22 mouse cellular contexts compared by ENCODE assay signal in genomic region chrX:103733091-103733490, GRCm38 (mm10).
DNase-seq lines count a peak whose midpoint lies in the region; ATAC-seq and TF ChIP-seq lines count a peak whose summit lies in the region.
"Had no signal": no experiment of that assay in that cellular context is flagged by ENCODE, and none has a peak within 500 bp of the region (broad histone marks: within the 10 kb centered on the region; RNA-seq: fewer than 3 reads in every experiment).

No protein-coding gene starts in this region.

- no peaks in the 10 kb centered on the region for H3K9me3 ChIP-seq in liver, embryonic 15.5 days (replicated peaks)
- no peaks in the 10 kb centered on the region for H3K9me3 ChIP-seq in liver, embryonic 11.5 days (ENCODE audit: control insufficient read depth, low read length)
- no peaks in the 10 kb centered on the region for H3K9me3 ChIP-seq in liver, postnatal 0 days (ENCODE audit: low read length)
- H3K9me3 ChIP-seq: embryonic facial prominence, embryonic 10.5 days; embryonic facial prominence, embryonic 12.5 days; forebrain, embryonic 13.5 days; G1E had no signal

- H3K9ac ChIP-seq in liver, embryonic 15.5 days: no peak overlapping the region
- H3K9ac ChIP-seq in liver, embryonic 11.5 days (ENCODE audit: low read depth, low read length): no peak overlapping the region
- no peak overlapping the region for H3K9ac ChIP-seq in liver, postnatal 0 days (replicated peaks)
- H3K9ac ChIP-seq: embryonic facial prominence, embryonic 12.5 days; forebrain, embryonic 13.5 days had no signal

- no peaks in the 10 kb centered on the region for H3K4me1 ChIP-seq in liver, embryonic 15.5 days (replicated peaks)
- no peaks in the 10 kb centered on the region for H3K4me1 ChIP-seq in liver, embryonic 11.5 days (replicated peaks; ENCODE audit: control insufficient read depth, insufficient read depth, low read length)
- H3K4me1 ChIP-seq in liver, postnatal 0 days (ENCODE audit: insufficient read depth): no peaks in the 10 kb centered on the region
- H3K4me1 ChIP-seq: embryonic facial prominence, embryonic 10.5 days; embryonic facial prominence, embryonic 12.5 days; forebrain, embryonic 13.5 days had no signal

- peak overlapping the region; percentile 67; the same call in 1 of the 2 replicates for H3K27ac ChIP-seq in layer of hippocampus, adult 2 months
- H3K27ac ChIP-seq in liver, embryonic 15.5 days (replicated peaks): 0 out of 2 replicates have a peak overlapping the region, but pooled peaks have one; percentile 7
- no peak overlapping the region for H3K27ac ChIP-seq in liver, embryonic 11.5 days (ENCODE audit: low read depth, low read length)
- H3K27ac ChIP-seq in liver, postnatal 0 days (ENCODE audit: low read depth): peak overlapping the region; percentile 80
- H3K27ac ChIP-seq: embryonic facial prominence, embryonic 10.5 days; embryonic facial prominence, embryonic 12.5 days; forebrain, embryonic 13.5 days had no signal

- H3K4me2 ChIP-seq in liver, embryonic 15.5 days: no peak overlapping the region
- no peak overlapping the region for H3K4me2 ChIP-seq in liver, embryonic 11.5 days
- no peak overlapping the region for H3K4me2 ChIP-seq in liver, postnatal 0 days (ENCODE audit: low read depth, low read length)
- H3K4me2 ChIP-seq: embryonic facial prominence, embryonic 12.5 days; forebrain, embryonic 13.5 days had no signal

- no peak for TF ChIP-seq CTCF in layer of hippocampus, adult 2 months (conservative IDR thresholded peaks at IDR 0.05)
- TF ChIP-seq CTCF in liver, postnatal 0 days (IDR thresholded peaks at IDR 0.05; ENCODE audit: low read depth): no peak

- 56% methylated on average over 4 of the region's 4 CpGs for WGBS in liver, embryonic 15.5 days (ENCODE audit: insufficient replicate concordance)
- WGBS in liver, embryonic 11.5 days: 71% methylated on average over 4 of the region's 4 CpGs
- 63% methylated on average over 4 of the region's 4 CpGs for WGBS in liver, postnatal 0 days (ENCODE audit: insufficient replicate concordance)

- H3K36me3 ChIP-seq in liver, embryonic 15.5 days (replicated peaks): no peaks in the 10 kb centered on the region
- no peaks in the 10 kb centered on the region for H3K36me3 ChIP-seq in liver, embryonic 11.5 days (ENCODE audit: control insufficient read depth, insufficient read depth, low read length)
- no peaks in the 10 kb centered on the region for H3K36me3 ChIP-seq in liver, postnatal 0 days (replicated peaks; ENCODE audit: insufficient read depth, low read length)
- H3K36me3 ChIP-seq: embryonic facial prominence, embryonic 10.5 days; embryonic facial prominence, embryonic 12.5 days; G1E had no signal

- H3K4me3 ChIP-seq in layer of hippocampus, adult 2 months: no peak overlapping the region
- H3K4me3 ChIP-seq in liver, embryonic 15.5 days (replicated peaks): no peak overlapping the region
- no peak overlapping the region for H3K4me3 ChIP-seq in liver, embryonic 11.5 days (ENCODE audit: low read depth, low read length)
- no peak overlapping the region for H3K4me3 ChIP-seq in liver, postnatal 0 days (ENCODE audit: low read depth, low read length)
- H3K4me3 ChIP-seq: embryonic facial prominence, embryonic 10.5 days; embryonic facial prominence, embryonic 12.5 days; forebrain, embryonic 13.5 days had no signal

- no peak for ATAC-seq in liver, embryonic 15.5 days (ENCODE audit: insufficient read depth)
- ATAC-seq in liver, embryonic 11.5 days (replicated peaks; ENCODE audit: low FRiP score): no peak
- no peak for ATAC-seq in liver, postnatal 0 days
- ATAC-seq: activated CD4-positive, CD25-positive, alpha-beta regulatory T cell, adult 4 months; CD4-positive, CD25-positive, alpha-beta regulatory T cell, adult 4 months; forebrain, embryonic 13.5 days; forebrain, embryonic 16.5 days; Patski had no signal

- DNase-seq in layer of hippocampus, adult 2 months (ENCODE audit: low spot score in 2 of 2): no peak
- no peak for DNase-seq in layer of hippocampus, postnatal 10 days (ENCODE audit: low spot score in 2 of 2)
- DNase-seq in liver, embryonic 11.5 days (ENCODE audit: low spot score): no peak
- DNase-seq in liver, postnatal 0 days: no peak
- DNase-seq: adrenal gland, adult 8-10 months; adrenal gland, postnatal 14 days; B cell, adult 2 months; cerebellum, adult 11-12 months; cerebellum, adult 2 months; cerebellum, adult 9-10 months; cerebellum, postnatal 10 days; cerebellum, postnatal 25 days had no signal

- no peak for TF ChIP-seq EP300 in liver, postnatal 0 days (IDR thresholded peaks at IDR 0.05; ENCODE audit: low read depth)

- H3K27me3 ChIP-seq in liver, embryonic 15.5 days: peaks cover 62% of the 10 kb centered on the region
- peaks cover 41% of the 10 kb centered on the region for H3K27me3 ChIP-seq in liver, embryonic 11.5 days (replicated peaks; ENCODE audit: control insufficient read depth, insufficient read depth, low read length)
- H3K27me3 ChIP-seq in liver, postnatal 0 days (ENCODE audit: insufficient read depth, low read length): 0 out of 2 replicates have a peak, but pooled peaks cover 2% of the 10 kb centered on the region
- H3K27me3 ChIP-seq: CH12.LX had no signal
